Mouse (Mus musculus): ENCODE data around the gene Cacnb3.

DNA sequence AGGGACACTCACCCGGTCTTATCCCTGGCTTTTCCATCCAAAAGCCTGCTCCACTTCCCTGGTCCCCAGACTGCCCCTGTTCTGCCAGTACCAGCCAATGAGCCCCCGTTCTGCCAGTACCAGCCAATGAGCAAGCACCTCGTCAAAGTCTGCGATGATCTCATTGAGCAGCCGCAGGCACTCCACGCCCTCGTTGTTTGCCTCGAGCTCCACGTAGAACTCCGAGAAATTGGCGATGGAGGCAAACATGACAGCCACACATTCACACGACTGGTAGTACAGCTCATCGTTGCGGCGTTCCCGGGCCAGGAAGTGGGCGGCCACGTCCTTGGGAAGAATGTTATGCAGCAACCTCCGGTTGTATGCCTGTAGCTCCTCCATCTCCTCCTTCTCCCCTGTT, 36.4 kb upstream of the Cacnb3 start:
- TF ChIP-seq CTCF (conservative IDR thresholded peaks at IDR 0.05; ENCODE audit: insufficient read depth, insufficient read length, low read depth, low read length) (no peak), POLR2A (IDR thresholded peaks at IDR 0.05; ENCODE audit: low read depth, low read length) (no peak)
